Mouse (Mus musculus) heart, embryonic 10.5 days (tissue): ENCODE results near the gene Eif5a2. TPM values are rescaled to one million over a fixed set of nuclear protein-coding genes. Genes with fewer than 3 reads are reported as not detected.
"Not testable (repeated sequence)": the region's sequence is repeated elsewhere in the genome, so short reads cannot be mapped to it uniquely, and the experiment has no call there.

Experiments
- DNase-seq: peaks from one replicate; pipeline ENCODE4 v3.0.0-alpha.2; 2017; ENCODE audit warnings: low spot score
- H3K27ac ChIP-seq: fragments of 300-500 bp; sonication (generic); 2 replicates; pipeline ENCODE4 v1.5.1; 2016; ENCODE audit warnings: mild to moderate bottlenecking
- H3K27me3 ChIP-seq: fragments of 300-500 bp; sonication (generic); 2 replicates; pipeline ENCODE4 v1.6.1; 2016; ENCODE audit warnings: mild to moderate bottlenecking; ENCODE audit not compliant: poor library complexity, insufficient read depth, severe bottlenecking
- H3K36me3 ChIP-seq: fragments of 300-500 bp; sonication (generic); 2 replicates; pipeline ENCODE4 v1.6.1; 2016; ENCODE audit warnings: mild to moderate bottlenecking, moderate library complexity
- H3K4me1 ChIP-seq: fragments of 300-500 bp; sonication (generic); 2 replicates; pipeline ENCODE4 v1.6.1; 2016; ENCODE audit warnings: mild to moderate bottlenecking
- H3K4me3 ChIP-seq: fragments of 300-500 bp; sonication (generic); 2 replicates; pipeline ENCODE4 v1.5.1; 2016; ENCODE audit warnings: mild to moderate bottlenecking, moderate library complexity
- H3K9me3 ChIP-seq: fragments of 300-500 bp; sonication (generic); 2 replicates; pipeline ENCODE4 v1.6.1; 2016; ENCODE audit warnings: mild to moderate bottlenecking, moderate library complexity
- WGBS: fragments of 180-500 bp; shearing (Covaris S2); methylation state at CpG from one replicate; pipeline ENCODE4 v1.1.7; 2016; 5-methylcytosine and 5-hydroxymethylcytosine counted together
- polyA plus RNA-seq: library from polyadenylated mRNA; unstranded; fragments of >200 nt; fragmentation: Nextera tagmentation; extraction: Ambion mirVana; gene quantifications from 2 replicates; pipeline ENCODE4 v1.2.1, GENCODE M21; 2016

Gene Eif5a2
- 11.6 and 16.3 TPM in 2 replicates for polyA plus RNA-seq

- Histone ChIP-seq H3K4me1 (peaks cover 18% of the 10 kb centered on the region; the same call in 1 of the 2 replicates), H3K4me3 (peak within 1 kb of the TSS; percentile 84), H3K27me3 (no peaks in the 10 kb centered on the region), H3K36me3 (no peaks in the 10 kb centered on the region), H3K27ac (peak within 1 kb of the TSS; percentile 83), H3K9me3 (no peaks in the 10 kb centered on the region)
- 3% methylated on average over 41 of the region's 46 CpGs for WGBS
- peak; percentile 96 for DNase-seq
Observed at GRCm38 (mm10) chr3:28780994-28781393, at the start of gene Eif5a2. TSS of gene Eif5a2 (plus strand) at chr3:28781276.

- Histone ChIP-seq H3K36me3 (no peaks in the 10 kb centered on the region), H3K27ac (no peak overlapping the region), H3K9me3 (no peaks in the 10 kb centered on the region), H3K4me1 (no peaks in the 10 kb centered on the region), H3K27me3 (no peaks in the 10 kb centered on the region), H3K4me3 (no peak overlapping the region)
- DNase-seq, result no peak
- 64% methylated on average over 2 of the region's 2 CpGs for whole genome bisulfite sequencing
Observed at GRCm38 (mm10) chr3:28734712-28735111, 46.4 kb upstream of the Eif5a2 start.

- Histone ChIP-seq H3K36me3 (no peaks in the 10 kb centered on the region), H3K9me3 (no peaks in the 10 kb centered on the region), H3K4me1 (peaks cover 6% of the 10 kb centered on the region; the same call in 1 of the 2 replicates), H3K4me3 (no peak overlapping the region), H3K27me3 (no peaks in the 10 kb centered on the region), H3K27ac (no peak overlapping the region)
- no peak for DNase-seq
- 36% methylated on average over 2 of the region's 2 CpGs for WGBS
Observed at GRCm38 (mm10) chr3:28736981-28737380, 44.1 kb upstream of the Eif5a2 start.

- peaks cover 11% of the 10 kb centered on the region; the same call in 1 of the 2 replicates for H3K4me1 ChIP-seq
- no peaks in the 10 kb centered on the region for H3K9me3 ChIP-seq
- WGBS, result 23% methylated on average over 6 of the region's 6 CpGs
- no peaks in the 10 kb centered on the region for H3K27me3 ChIP-seq
- no peaks in the 10 kb centered on the region for H3K36me3 ChIP-seq
- no peak overlapping the region for H3K27ac ChIP-seq
- DNase-seq, result no peak
- no peak overlapping the region for H3K4me3 ChIP-seq
Observed at GRCm38 (mm10) chr3:28740353-28740752, 40.7 kb upstream of the Eif5a2 start.

GRCm38 (mm10) chr3:28743251-28743650 is 37.8 kb upstream of the Eif5a2 start:
- H3K27me3 ChIP-seq, result no peaks in the 10 kb centered on the region
- no peak for DNase-seq
- H3K4me1 ChIP-seq, result peaks cover 11% of the 10 kb centered on the region; the same call in 1 of the 2 replicates
- no peak overlapping the region for H3K4me3 ChIP-seq
- no peaks in the 10 kb centered on the region for H3K36me3 ChIP-seq
- no peaks in the 10 kb centered on the region for H3K9me3 ChIP-seq
- no peak overlapping the region for H3K27ac ChIP-seq
- WGBS, result 30% methylated on average over 8 of the region's 8 CpGs

GRCm38 (mm10) chr3:28745835-28746483 is 35.1 kb upstream of the Eif5a2 start:
- H3K27me3 ChIP-seq, result no peaks in the 10 kb centered on the region
- peaks cover 5% of the 10 kb centered on the region; the same call in 1 of the 2 replicates for H3K4me1 ChIP-seq
- DNase-seq, result peak; percentile 85
- H3K36me3 ChIP-seq, result no peaks in the 10 kb centered on the region
- H3K27ac ChIP-seq, result no peak overlapping the region
- WGBS, result 32% methylated on average over 7 of the region's 7 CpGs
- no peaks in the 10 kb centered on the region for H3K9me3 ChIP-seq
- H3K4me3 ChIP-seq, result no peak overlapping the region

- H3K4me3 ChIP-seq, result no peak overlapping the region
- no peak for DNase-seq
- peaks cover 4% of the 10 kb centered on the region; the same call in 1 of the 2 replicates for H3K4me1 ChIP-seq
- H3K27ac ChIP-seq, result no peak overlapping the region
- H3K36me3 ChIP-seq, result no peaks in the 10 kb centered on the region
- H3K27me3 ChIP-seq, result peaks cover 4% of the 10 kb centered on the region; the same call in 1 of the 2 replicates
- no peaks in the 10 kb centered on the region for H3K9me3 ChIP-seq
- WGBS, result 91% methylated on average over 3 of the region's 3 CpGs
Observed at GRCm38 (mm10) chr3:28748151-28748550, 32.9 kb upstream of the Eif5a2 start.

GRCm38 (mm10) chr3:28748956-28749355 is 32.1 kb upstream of the Eif5a2 start:
- Histone ChIP-seq H3K4me3 (no peak overlapping the region), H3K4me1 (no peaks in the 10 kb centered on the region; the same call in 1 of the 2 replicates), H3K36me3 (no peaks in the 10 kb centered on the region), H3K9me3 (no peaks in the 10 kb centered on the region), H3K27me3 (peaks cover 4% of the 10 kb centered on the region; the same call in 1 of the 2 replicates), H3K27ac (no peak overlapping the region)
- no peak for DNase-seq

- Histone ChIP-seq H3K36me3 (no peaks in the 10 kb centered on the region), H3K4me1 (peaks cover 7% of the 10 kb centered on the region), H3K9me3 (no peaks in the 10 kb centered on the region), H3K27ac (no peak overlapping the region), H3K4me3 (no peak overlapping the region), H3K27me3 (peaks cover 12% of the 10 kb centered on the region; the same call in 1 of the 2 replicates)
- no peak for DNase-seq
- WGBS, result 32% methylated on average over 7 of the region's 7 CpGs
Observed at GRCm38 (mm10) chr3:28755477-28755876, 25.6 kb upstream of the Eif5a2 start.

GRCm38 (mm10) chr3:28761225-28761789 is 19.8 kb upstream of the Eif5a2 start:
- H3K4me1 ChIP-seq, result no peaks in the 10 kb centered on the region
- H3K27me3 ChIP-seq, result 0 out of 2 replicates have a peak, but pooled peaks cover 1% of the 10 kb centered on the region
- DNase-seq, result no peak
- 85% methylated on average over 8 of the region's 8 CpGs for WGBS
- H3K36me3 ChIP-seq, result no peaks in the 10 kb centered on the region
- no peak overlapping the region for H3K4me3 ChIP-seq
- no peaks in the 10 kb centered on the region for H3K9me3 ChIP-seq
- no peak overlapping the region for H3K27ac ChIP-seq

- Histone ChIP-seq H3K9me3 (no peaks in the 10 kb centered on the region), H3K4me3 (no peak overlapping the region), H3K27ac (no peak overlapping the region), H3K36me3 (no peaks in the 10 kb centered on the region), H3K4me1 (no peaks in the 10 kb centered on the region), H3K27me3 (no peaks in the 10 kb centered on the region)
- DNase-seq, result no peak
- 90% methylated on average over 4 of the region's 4 CpGs for WGBS
Observed at GRCm38 (mm10) chr3:28766935-28767334, 14.1 kb upstream of the Eif5a2 start.

GRCm38 (mm10) chr3:28768222-28768621 is 12.9 kb upstream of the Eif5a2 start:
- Histone ChIP-seq H3K27ac (no peak overlapping the region), H3K27me3 (no peaks in the 10 kb centered on the region), H3K36me3 (no peaks in the 10 kb centered on the region), H3K4me3 (no peak overlapping the region), H3K4me1 (no peaks in the 10 kb centered on the region), H3K9me3 (no peaks in the 10 kb centered on the region)
- DNase-seq, result no peak
- 82% methylated on average over 3 of the region's 3 CpGs for WGBS

GRCm38 (mm10) chr3:28772919-28773318 is 8.2 kb upstream of the Eif5a2 start:
- H3K27me3 ChIP-seq, H3K9me3 ChIP-seq, H3K4me3 ChIP-seq, H3K27ac ChIP-seq, H3K36me3 ChIP-seq, DNase-seq, H3K4me1 ChIP-seq: not testable (repeated sequence)
- 56% methylated on average over 4 of the region's 4 CpGs for WGBS
